Mouse (Mus musculus) intestine, postnatal 0 days (tissue): ENCODE data around the gene Pck2. TPM values are rescaled to one million over a fixed set of nuclear protein-coding genes. Genes with fewer than 3 reads are reported as not detected.

Experiments used
- ATAC-seq: fragments of 200-750 bp; cut with Nextera tagmentation; 2 replicates; pipeline ENCODE4 v1.8.0; 2017; ENCODE audit warnings: mild to moderate bottlenecking, moderate TSS enrichment, moderate library complexity
- H3K27ac ChIP-seq: fragments of 300-500 bp; sonication (generic); 2 replicates; pipeline ENCODE4 v1.5.1; 2014; ENCODE audit warnings: mild to moderate bottlenecking, low read depth, low read length, moderate library complexity
- H3K27me3 ChIP-seq: fragments of 300-500 bp; sonication (generic); replicated peaks from 2 replicates; pipeline ENCODE4 v1.6.1; 2014; ENCODE audit warnings: low read length, mixed read lengths; ENCODE audit not compliant: control insufficient read depth, insufficient read depth
- H3K36me3 ChIP-seq: fragments of 300-500 bp; sonication (generic); 2 replicates; pipeline ENCODE4 v1.6.1; 2014; ENCODE audit warnings: mild to moderate bottlenecking, moderate library complexity; ENCODE audit not compliant: control insufficient read depth, insufficient read depth
- H3K4me1 ChIP-seq: fragments of 300-500 bp; sonication (generic); replicated peaks from 2 replicates; pipeline ENCODE4 v1.6.1; 2014; ENCODE audit warnings: antibody characterized with exemption, low read length, mixed read lengths; ENCODE audit not compliant: control insufficient read depth, insufficient read depth
- H3K4me2 ChIP-seq: fragments of 300-500 bp; sonication (generic); replicated peaks from 2 replicates; pipeline ENCODE4 v1.6.1; 2014; ENCODE audit warnings: low read depth, mild to moderate bottlenecking, moderate library complexity
- H3K4me3 ChIP-seq: fragments of 300-500 bp; sonication (generic); 2 replicates; pipeline ENCODE4 v1.5.1; 2014; ENCODE audit warnings: low read depth, low read length
- H3K9ac ChIP-seq: fragments of 300-500 bp; sonication (generic); 2 replicates; pipeline ENCODE4 v1.6.1; 2014; ENCODE audit warnings: mild to moderate bottlenecking, low read depth, low read length
- H3K9me3 ChIP-seq: fragments of 300-500 bp; sonication (generic); 2 replicates; pipeline ENCODE4 v1.6.1; 2016; ENCODE audit warnings: mixed run types; ENCODE audit not compliant: control insufficient read depth
- CTCF ChIP-seq: sonication (generic); IDR thresholded peaks from 2 replicates; pipeline ENCODE4 v1.5.1; 2016; ENCODE audit warnings: low read depth, mild to moderate bottlenecking, control low read depth, antibody characterized with exemption, moderate library complexity
- WGBS: fragments of 180-500 bp; shearing (Covaris S2); extraction: QIAGEN DNeasy Blood & Tissue Kit; methylation state at CpG from one replicate; pipeline ENCODE4 v1.1.7; 2014; 5-methylcytosine and 5-hydroxymethylcytosine counted together
- polyA plus RNA-seq: library from polyadenylated mRNA; unstranded; fragments of >200 nt; fragmentation: Nextera tagmentation; extraction: Ambion mirVana; gene quantifications from 2 replicates; pipeline ENCODE4 v1.2.1, GENCODE M21; 2015

Gene Pck2
- polyA plus RNA-seq, 1 experiment from 2014 or later: 17.6 TPM

DNA sequence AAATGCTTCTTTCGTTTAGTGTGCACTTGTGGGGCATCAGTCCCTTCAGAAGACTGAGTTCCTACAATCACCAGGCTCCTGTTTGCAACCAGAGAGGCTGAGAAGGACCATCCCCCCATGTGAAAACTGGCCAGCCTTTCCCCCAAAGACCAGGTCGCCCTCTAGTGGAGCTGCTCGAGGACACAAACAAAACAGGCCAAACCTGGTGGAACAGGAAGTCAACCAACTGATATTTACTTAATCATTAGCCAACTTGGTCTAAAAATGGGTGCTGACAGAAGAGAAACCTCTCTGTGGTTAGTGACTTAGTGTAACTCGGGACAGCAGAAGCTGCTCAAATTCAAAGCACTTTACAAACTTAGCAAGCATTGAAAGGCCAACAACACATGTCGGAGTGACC is 16.9 kb downstream of the Pck2 start:
- no peak for ATAC-seq
- no peaks in the 10 kb centered on the region for H3K4me1 ChIP-seq
- peak; percentile 96 for TF ChIP-seq CTCF
- no peaks in the 10 kb centered on the region for H3K27me3 ChIP-seq
- H3K27ac ChIP-seq: peak overlapping the region; percentile 79
- WGBS: 16% methylated on average over 5 of the region's 5 CpGs
- no peaks in the 10 kb centered on the region for H3K36me3 ChIP-seq
- H3K4me3 ChIP-seq: no peak overlapping the region
- no peak overlapping the region for H3K9ac ChIP-seq
- no peaks in the 10 kb centered on the region for H3K9me3 ChIP-seq
- 0 out of 2 replicates have a peak overlapping the region, but pooled peaks have one; percentile 3 for H3K4me2 ChIP-seq

DNA sequence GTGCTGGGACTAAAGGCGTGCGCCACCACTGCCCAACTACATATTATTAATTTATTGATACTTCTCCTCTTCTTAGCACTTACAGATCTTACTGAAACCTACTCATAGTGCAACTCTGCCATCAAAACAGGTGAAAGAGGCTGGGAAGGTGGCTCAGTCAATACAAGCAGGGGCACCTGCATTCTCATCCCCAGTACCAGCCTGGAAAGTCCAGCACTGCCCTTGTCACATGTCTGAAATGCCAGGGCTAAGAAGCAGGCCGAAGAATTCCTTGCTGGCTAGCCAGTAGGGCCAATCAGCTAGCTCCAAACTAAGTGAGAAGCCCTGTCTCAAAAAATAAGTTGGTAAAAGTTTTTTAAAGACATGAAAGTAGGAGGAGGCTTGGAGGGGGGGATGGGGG is 17.5 kb downstream of the Pck2 start:
- Histone ChIP-seq H3K4me1 (no peaks in the 10 kb centered on the region), H3K9ac (no peak overlapping the region), H3K27me3 (no peaks in the 10 kb centered on the region), H3K4me3 (no peak overlapping the region), H3K36me3 (peaks cover 1% of the 10 kb centered on the region; the same call in 1 of the 2 replicates), H3K4me2 (0 out of 2 replicates have a peak overlapping the region, but pooled peaks have one; percentile 3), H3K27ac (peak overlapping the region; percentile 79), H3K9me3 (no peaks in the 10 kb centered on the region)
- no peak for ATAC-seq
- 79% methylated on average over 3 of the region's 3 CpGs for WGBS
- no peak for TF ChIP-seq CTCF

DNA sequence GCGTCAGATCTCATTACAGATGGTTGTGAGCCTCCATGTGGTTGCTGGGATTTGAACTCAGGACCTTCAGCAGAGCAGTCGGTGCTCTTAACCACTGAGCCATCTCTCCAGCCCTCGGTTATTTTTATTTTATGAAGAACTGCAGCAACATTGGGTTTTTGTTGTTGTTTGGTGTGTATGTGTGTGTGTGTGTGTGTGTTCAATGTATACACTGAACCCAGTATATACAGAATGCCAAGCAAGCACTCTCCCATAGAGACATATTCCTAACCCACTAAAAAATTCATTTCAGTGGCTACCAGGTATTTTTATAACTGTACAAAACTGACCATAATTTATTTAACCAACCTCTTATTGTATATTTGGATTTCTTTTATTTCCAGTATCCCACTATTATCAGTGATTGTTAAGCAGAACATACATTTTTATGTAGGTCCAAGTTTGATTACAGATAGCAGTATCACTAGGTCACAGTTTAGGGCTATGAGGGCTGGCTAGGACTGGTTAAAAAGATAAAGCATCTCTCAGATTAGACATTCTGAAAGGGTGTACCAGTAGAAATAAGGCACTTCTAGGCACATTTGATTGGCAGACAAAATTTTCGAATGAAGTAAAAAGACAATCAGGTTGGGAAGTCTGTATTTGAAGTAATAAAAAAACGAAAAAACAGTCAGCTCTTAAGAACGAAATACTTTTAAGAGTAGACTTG is 18.8 kb downstream of the Pck2 start:
- Histone ChIP-seq H3K27me3 (no peaks in the 10 kb centered on the region), H3K27ac (peak overlapping the region; percentile 99; the same call in 1 of the 2 replicates), H3K4me1 (no peaks in the 10 kb centered on the region), H3K9me3 (no peaks in the 10 kb centered on the region), H3K4me3 (peak overlapping the region; percentile 65; the same call in 1 of the 2 replicates), H3K4me2 (peak overlapping the region; percentile 74), H3K36me3 (peaks cover 14% of the 10 kb centered on the region; the same call in 1 of the 2 replicates), H3K9ac (no peak overlapping the region)
- no peak for ATAC-seq
- TF ChIP-seq CTCF: no peak
- WGBS: 49% methylated on average over 6 of the region's 6 CpGs

DNA sequence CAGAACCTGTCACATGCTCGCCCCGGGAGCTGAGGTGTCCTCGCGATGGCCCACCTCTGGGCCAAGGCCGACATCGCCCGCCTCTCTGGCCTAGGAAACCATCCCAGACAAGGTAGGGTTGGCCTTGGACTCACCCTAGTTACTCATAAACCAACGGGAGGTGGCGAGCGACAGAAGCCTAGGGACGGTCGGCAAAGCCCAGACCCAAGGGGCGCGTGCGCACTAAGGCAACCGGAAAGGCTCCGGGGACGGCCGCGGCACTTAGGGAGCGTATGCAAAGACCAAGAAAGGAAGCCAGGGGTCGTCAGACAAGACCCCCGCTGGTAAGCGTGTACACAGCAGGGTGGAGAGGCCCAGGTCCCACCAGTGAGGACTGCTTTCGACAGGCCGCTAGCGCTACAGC is 19.7 kb downstream of the Pck2 start, which contains the start of gene Dcaf11:
Gene Dcaf11 (plus strand): TSS at position 208 of the 403 bp plus-strand sequence.
- H3K4me2 ChIP-seq: peak within 1 kb of the TSS; percentile 74
- TF ChIP-seq CTCF: peak; percentile 54; the same call in 1 of the 2 replicates
- H3K27me3 ChIP-seq: no peaks in the 10 kb centered on the region
- peak; percentile 88 for ATAC-seq
- H3K4me3 ChIP-seq: peak within 1 kb of the TSS; percentile 65
- H3K27ac ChIP-seq: peak within 1 kb of the TSS; percentile 99
- H3K4me1 ChIP-seq: no peaks in the 10 kb centered on the region
- no peaks in the 10 kb centered on the region for H3K9me3 ChIP-seq
- H3K9ac ChIP-seq: peak within 1 kb of the TSS; percentile 77
- WGBS: 0% methylated on average over 27 of the region's 27 CpGs
- H3K36me3 ChIP-seq: peaks cover 23% of the 10 kb centered on the region; the same call in 1 of the 2 replicates

DNA sequence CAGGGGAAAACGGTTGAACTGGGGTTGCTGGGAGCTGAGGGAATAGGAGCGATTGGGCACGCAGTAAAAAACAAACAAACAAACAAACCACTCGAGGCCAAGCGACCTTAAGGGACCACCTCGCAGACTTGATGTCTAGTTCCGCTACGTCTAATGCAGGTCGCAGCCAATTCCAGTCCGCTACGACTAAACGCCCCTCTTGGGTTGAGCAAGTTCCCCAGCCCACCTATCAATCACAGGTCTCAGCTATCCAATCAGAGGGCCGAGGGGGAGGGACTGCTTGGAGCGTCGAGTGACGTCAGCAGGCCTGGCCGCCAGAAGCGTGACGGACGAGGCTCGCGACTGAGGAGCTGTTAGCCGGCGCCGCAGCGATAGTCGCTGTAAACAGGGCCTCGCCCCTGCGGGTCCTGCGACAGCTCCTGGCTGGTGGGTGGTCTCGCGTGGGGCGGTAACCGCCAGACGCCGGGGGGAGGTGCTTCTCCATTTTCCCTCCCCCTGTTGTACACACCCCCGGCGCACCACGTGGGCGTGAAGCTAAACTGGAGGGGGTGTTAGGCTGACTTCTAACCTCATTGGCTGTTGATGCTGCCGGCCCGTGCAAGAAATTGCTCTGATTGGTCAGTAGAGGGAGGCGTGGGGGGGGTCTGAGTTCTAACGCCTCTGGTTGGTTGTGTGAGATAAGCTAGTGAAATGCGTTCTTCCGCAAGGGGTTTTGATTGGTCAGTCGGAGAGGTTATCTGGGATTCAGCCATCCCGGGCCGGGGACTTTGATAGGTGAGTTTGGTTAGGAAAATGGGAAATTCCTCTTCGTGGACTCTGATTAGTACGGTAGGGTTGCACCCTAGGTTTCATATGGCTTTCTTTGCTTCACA is 20.4 kb downstream of the Pck2 start, which contains the start of gene A730061H03Rik:
Gene A730061H03Rik (minus strand): TSS at position 205 of the 872 bp plus-strand sequence.
- TF ChIP-seq CTCF: peak; percentile 22; the same call in 1 of the 2 replicates
- Histone ChIP-seq H3K36me3 (peaks cover 30% of the 10 kb centered on the region), H3K9me3 (no peaks in the 10 kb centered on the region), H3K4me3 (peak within 1 kb of the TSS; percentile 65), H3K4me1 (no peaks in the 10 kb centered on the region), H3K27ac (peak within 1 kb of the TSS; percentile 99), H3K27me3 (no peaks in the 10 kb centered on the region), H3K9ac (peak within 1 kb of the TSS; percentile 77), H3K4me2 (peak within 1 kb of the TSS; percentile 74)
- peak; percentile 94 for ATAC-seq
- under 1% methylated on average over 51 of the region's 51 CpGs for WGBS

DNA sequence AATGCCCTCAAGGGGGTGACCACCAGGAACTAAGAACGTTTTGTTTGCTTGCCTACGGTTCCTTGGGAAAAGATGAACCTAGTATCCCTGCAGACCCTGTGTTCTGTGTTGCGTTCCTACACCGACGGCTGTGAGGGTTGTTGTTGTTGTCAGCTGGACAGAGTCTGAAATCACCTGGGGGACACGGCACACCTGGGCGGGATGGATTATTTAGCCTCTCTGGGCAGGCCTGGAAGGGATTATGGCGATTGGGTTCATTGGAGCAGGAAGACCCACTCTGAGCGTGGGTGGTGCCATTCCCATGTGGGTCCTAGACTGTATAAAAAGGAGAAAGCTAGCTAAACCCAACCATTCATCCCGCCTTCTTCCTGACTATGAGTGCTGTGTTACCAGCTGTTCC is 21.8 kb downstream of the Pck2 start:
- ATAC-seq: no peak
- WGBS: 78% methylated on average over 10 of the region's 10 CpGs
- no peak for TF ChIP-seq CTCF
- Histone ChIP-seq H3K4me1 (no peaks in the 10 kb centered on the region), H3K27ac (no peak overlapping the region), H3K27me3 (no peaks in the 10 kb centered on the region), H3K9me3 (no peaks in the 10 kb centered on the region), H3K9ac (no peak overlapping the region), H3K36me3 (peaks cover 44% of the 10 kb centered on the region), H3K4me3 (no peak overlapping the region), H3K4me2 (no peak overlapping the region)
